Mouse (Mus musculus): Measurements from ENCODE around the gene Galntl5. TPM values are rescaled to one million over a fixed set of nuclear protein-coding genes. Genes with fewer than 3 reads are reported as not detected.

The Galntl5 gene
- polyA plus RNA-seq (2016; fragmentation: Nextera tagmentation; extraction: Ambion mirVana), result not detected in 2 replicates

GRCm38 (mm10) chr5:25181004-25181531 lies at the start of gene Galntl5:
Gene Galntl5 (plus strand): TSS chr5:25181460.
- Histone ChIP-seq H3K27ac (no peak within 1 kb of the TSS), H3K9ac (no peak within 1 kb of the TSS), H3K9me3 (no peaks in the 10 kb centered on the region), H3K4me3 (replicated peaks) (no peak within 1 kb of the TSS), H3K36me3 (replicated peaks) (no peaks in the 10 kb centered on the region), H3K4me2 (no peak within 1 kb of the TSS), H3K4me1 (no peaks in the 10 kb centered on the region), H3K27me3 (no peaks in the 10 kb centered on the region)
- ATAC-seq (ENCODE audit: low FRiP score), result no peak
- WGBS, result 97% methylated on average over 1 of the region's 1 CpGs

GRCm38 (mm10) chr5:25146705-25147104 lies 34.6 kb upstream of the Galntl5 start:
- H3K4me2 ChIP-seq, result no peak overlapping the region
- ATAC-seq (ENCODE audit: low FRiP score), result no peak
- no peaks in the 10 kb centered on the region for H3K27me3 ChIP-seq
- H3K9me3 ChIP-seq, result 0 out of 2 replicates have a peak, but pooled peaks cover 3% of the 10 kb centered on the region
- no peak overlapping the region for H3K9ac ChIP-seq
- WGBS, result 87% methylated on average over 7 of the region's 7 CpGs
- no peak overlapping the region for H3K27ac ChIP-seq
- no peaks in the 10 kb centered on the region for H3K4me1 ChIP-seq
- no peak overlapping the region for H3K4me3 ChIP-seq (replicated peaks)
- H3K36me3 ChIP-seq (replicated peaks), result no peaks in the 10 kb centered on the region

GRCm38 (mm10) chr5:25149331-25149965 lies 31.8 kb upstream of the Galntl5 start:
- Histone ChIP-seq H3K27me3 (no peaks in the 10 kb centered on the region), H3K4me2 (no peak overlapping the region), H3K4me3 (replicated peaks) (no peak overlapping the region), H3K9ac (no peak overlapping the region), H3K27ac (no peak overlapping the region), H3K4me1 (peaks cover 6% of the 10 kb centered on the region), H3K9me3 (0 out of 2 replicates have a peak, but pooled peaks cover 3% of the 10 kb centered on the region), H3K36me3 (replicated peaks) (no peaks in the 10 kb centered on the region)
- WGBS, result 84% methylated on average over 2 of the region's 2 CpGs
- ATAC-seq (ENCODE audit: low FRiP score), result no peak

GRCm38 (mm10) chr5:25153491-25153890 lies 27.8 kb upstream of the Galntl5 start:
- H3K4me3 ChIP-seq (replicated peaks), result no peak overlapping the region
- peaks cover 8% of the 10 kb centered on the region for H3K4me1 ChIP-seq
- ATAC-seq (ENCODE audit: low FRiP score), result no peak
- 88% methylated on average over 2 of the region's 2 CpGs for WGBS
- no peak overlapping the region for H3K27ac ChIP-seq
- H3K9ac ChIP-seq, result no peak overlapping the region
- H3K27me3 ChIP-seq, result no peaks in the 10 kb centered on the region
- no peak overlapping the region for H3K4me2 ChIP-seq
- H3K36me3 ChIP-seq (replicated peaks), result no peaks in the 10 kb centered on the region
- no peaks in the 10 kb centered on the region for H3K9me3 ChIP-seq

GRCm38 (mm10) chr5:25153996-25154395 lies 27.3 kb upstream of the Galntl5 start:
- 58% methylated on average over 3 of the region's 3 CpGs for WGBS
- ATAC-seq (ENCODE audit: low FRiP score), result no peak
- Histone ChIP-seq H3K4me3 (replicated peaks) (no peak overlapping the region), H3K9ac (no peak overlapping the region), H3K9me3 (no peaks in the 10 kb centered on the region), H3K4me2 (no peak overlapping the region), H3K27ac (no peak overlapping the region), H3K36me3 (replicated peaks) (no peaks in the 10 kb centered on the region), H3K4me1 (peaks cover 8% of the 10 kb centered on the region), H3K27me3 (no peaks in the 10 kb centered on the region)

- Histone ChIP-seq H3K4me3 (replicated peaks) (no peak overlapping the region), H3K27ac (no peak overlapping the region), H3K9me3 (no peaks in the 10 kb centered on the region), H3K4me1 (peaks cover 8% of the 10 kb centered on the region), H3K36me3 (replicated peaks) (no peaks in the 10 kb centered on the region), H3K4me2 (no peak overlapping the region), H3K27me3 (no peaks in the 10 kb centered on the region), H3K9ac (no peak overlapping the region)
- no peak for ATAC-seq (ENCODE audit: low FRiP score)
- 83% methylated on average over 4 of the region's 4 CpGs for WGBS
Measured at GRCm38 (mm10) chr5:25154823-25155222, 26.4 kb upstream of the Galntl5 start.

GRCm38 (mm10) chr5:25155351-25155750 lies 25.9 kb upstream of the Galntl5 start:
- no peak overlapping the region for H3K27ac ChIP-seq
- H3K27me3 ChIP-seq, result no peaks in the 10 kb centered on the region
- WGBS, result 83% methylated on average over 3 of the region's 3 CpGs
- no peak overlapping the region for H3K9ac ChIP-seq
- no peak for ATAC-seq (ENCODE audit: low FRiP score)
- no peak overlapping the region for H3K4me3 ChIP-seq (replicated peaks)
- peaks cover 10% of the 10 kb centered on the region for H3K4me1 ChIP-seq
- no peaks in the 10 kb centered on the region for H3K36me3 ChIP-seq (replicated peaks)
- no peak overlapping the region for H3K4me2 ChIP-seq
- no peaks in the 10 kb centered on the region for H3K9me3 ChIP-seq

- no peak overlapping the region for H3K4me3 ChIP-seq (replicated peaks)
- WGBS, result 66% methylated on average over 4 of the region's 4 CpGs
- no peaks in the 10 kb centered on the region for H3K36me3 ChIP-seq (replicated peaks)
- no peak for ATAC-seq (ENCODE audit: low FRiP score)
- no peak overlapping the region for H3K9ac ChIP-seq
- H3K4me1 ChIP-seq, result peaks cover 13% of the 10 kb centered on the region
- no peaks in the 10 kb centered on the region for H3K9me3 ChIP-seq
- H3K27me3 ChIP-seq, result no peaks in the 10 kb centered on the region
- no peak overlapping the region for H3K4me2 ChIP-seq
- no peak overlapping the region for H3K27ac ChIP-seq
Measured at GRCm38 (mm10) chr5:25157136-25157535, 24.1 kb upstream of the Galntl5 start.

- ATAC-seq (ENCODE audit: low FRiP score), result peak; percentile 36; the same call in 1 of the 2 replicates
- no peak overlapping the region for H3K4me2 ChIP-seq
- no peaks in the 10 kb centered on the region for H3K36me3 ChIP-seq (replicated peaks)
- WGBS, result 76% methylated on average over 11 of the region's 11 CpGs
- peaks cover 5% of the 10 kb centered on the region; the same call in 1 of the 2 replicates for H3K4me1 ChIP-seq
- no peak overlapping the region for H3K27ac ChIP-seq
- H3K9ac ChIP-seq, result no peak overlapping the region
- no peaks in the 10 kb centered on the region for H3K9me3 ChIP-seq
- no peak overlapping the region for H3K4me3 ChIP-seq (replicated peaks)
- H3K27me3 ChIP-seq, result no peaks in the 10 kb centered on the region
Measured at GRCm38 (mm10) chr5:25160515-25160914, 20.7 kb upstream of the Galntl5 start.

GRCm38 (mm10) chr5:25162981-25163380 lies 18.3 kb upstream of the Galntl5 start:
- 82% methylated on average over 4 of the region's 4 CpGs for WGBS
- H3K36me3 ChIP-seq (replicated peaks), result no peaks in the 10 kb centered on the region
- no peak overlapping the region for H3K27ac ChIP-seq
- no peaks in the 10 kb centered on the region for H3K9me3 ChIP-seq
- no peak overlapping the region for H3K4me2 ChIP-seq
- peaks cover 5% of the 10 kb centered on the region; the same call in 1 of the 2 replicates for H3K4me1 ChIP-seq
- no peak overlapping the region for H3K9ac ChIP-seq
- no peak overlapping the region for H3K4me3 ChIP-seq (replicated peaks)
- H3K27me3 ChIP-seq, result no peaks in the 10 kb centered on the region
- no peak for ATAC-seq (ENCODE audit: low FRiP score)

- 88% methylated on average over 3 of the region's 3 CpGs for WGBS
- ATAC-seq (ENCODE audit: low FRiP score), result no peak
- Histone ChIP-seq H3K27me3 (no peaks in the 10 kb centered on the region), H3K9ac (no peak overlapping the region), H3K36me3 (replicated peaks) (no peaks in the 10 kb centered on the region), H3K4me1 (peaks cover 5% of the 10 kb centered on the region; the same call in 1 of the 2 replicates), H3K4me2 (no peak overlapping the region), H3K4me3 (replicated peaks) (no peak overlapping the region), H3K27ac (no peak overlapping the region), H3K9me3 (no peaks in the 10 kb centered on the region)
Measured at GRCm38 (mm10) chr5:25163938-25164337, 17.3 kb upstream of the Galntl5 start.

- Histone ChIP-seq H3K9ac (no peak overlapping the region), H3K4me1 (peaks cover 5% of the 10 kb centered on the region; the same call in 1 of the 2 replicates), H3K4me2 (no peak overlapping the region), H3K27ac (no peak overlapping the region), H3K36me3 (replicated peaks) (no peaks in the 10 kb centered on the region), H3K9me3 (no peaks in the 10 kb centered on the region), H3K4me3 (replicated peaks) (no peak overlapping the region), H3K27me3 (no peaks in the 10 kb centered on the region)
- WGBS, result 92% methylated on average over 1 of the region's 1 CpGs
- ATAC-seq (ENCODE audit: low FRiP score), result no peak
Measured at GRCm38 (mm10) chr5:25164341-25164740, 16.9 kb upstream of the Galntl5 start.

Data from forebrain, embryonic 12.5 days (tissue).